Mouse (Mus musculus): ENCODE measurements at regions not wholly inside any gene's neighbourhood (a gene's known extent, or its start where the extent isn't known, plus 50 kb on each side); places are given as distances from the start of the nearest gene placed in this dataset.
A peak's percentile ranks its signal among the peaks of the same experiment; 100 is the strongest.

- 69% methylated on average over 1 of the region's 1 CpGs for WGBS
- ATAC-seq (ENCODE audit: low FRiP score), result no peak
- Histone ChIP-seq H3K9ac (replicated peaks; ENCODE audit: low read length, poor library complexity, severe bottlenecking) (no peak overlapping the region), H3K27me3 (ENCODE audit: insufficient read depth, low read length) (no peaks in the 10 kb centered on the region), H3K27ac (ENCODE audit: low read depth, low read length) (no peak overlapping the region), H3K36me3 (ENCODE audit: insufficient read depth, low read length) (no peaks in the 10 kb centered on the region), H3K9me3 (ENCODE audit: low read length) (no peaks in the 10 kb centered on the region), H3K4me2 (ENCODE audit: low read depth, low read length, poor library complexity, severe bottlenecking) (no peak overlapping the region), H3K4me1 (ENCODE audit: insufficient read depth, low read length) (no peaks in the 10 kb centered on the region), H3K4me3 (ENCODE audit: low read depth, low read length) (no peak overlapping the region)
- TF ChIP-seq CTCF (IDR thresholded peaks at IDR 0.05), result no peak
- no peak for DNase-seq (ENCODE audit: low spot score)
Observed at GRCm38 (mm10) chr7:58919863-58920262, 263.9 kb downstream of the Atp10a start.

GRCm38 (mm10) chr7:58920283-58920682 is 264.3 kb downstream of the Atp10a start:
- H3K36me3 ChIP-seq (ENCODE audit: insufficient read depth, low read length), result no peaks in the 10 kb centered on the region
- no peaks in the 10 kb centered on the region for H3K4me1 ChIP-seq (ENCODE audit: insufficient read depth, low read length)
- 67% methylated on average over 1 of the region's 1 CpGs for WGBS
- ATAC-seq (ENCODE audit: low FRiP score) (no peak), DNase-seq (ENCODE audit: low spot score) (no peak)
- no peaks in the 10 kb centered on the region for H3K27me3 ChIP-seq (ENCODE audit: insufficient read depth, low read length)
- H3K4me3 ChIP-seq (ENCODE audit: low read depth, low read length), result no peak overlapping the region
- H3K9me3 ChIP-seq (ENCODE audit: low read length), result no peaks in the 10 kb centered on the region
- H3K27ac ChIP-seq (ENCODE audit: low read depth, low read length), result no peak overlapping the region
- no peak for TF ChIP-seq CTCF (IDR thresholded peaks at IDR 0.05)
- no peak overlapping the region for H3K9ac ChIP-seq (replicated peaks; ENCODE audit: low read length, poor library complexity, severe bottlenecking)
- no peak overlapping the region for H3K4me2 ChIP-seq (ENCODE audit: low read depth, low read length, poor library complexity, severe bottlenecking)

GRCm38 (mm10) chr7:58924975-58925374 is 269.0 kb downstream of the Atp10a start:
- no peaks in the 10 kb centered on the region for H3K4me1 ChIP-seq (ENCODE audit: insufficient read depth, low read length)
- H3K9me3 ChIP-seq (ENCODE audit: low read length), result no peaks in the 10 kb centered on the region
- H3K27me3 ChIP-seq (ENCODE audit: insufficient read depth, low read length), result no peaks in the 10 kb centered on the region
- TF ChIP-seq CTCF (IDR thresholded peaks at IDR 0.05), result no peak
- H3K36me3 ChIP-seq (ENCODE audit: insufficient read depth, low read length), result no peaks in the 10 kb centered on the region
- no peak overlapping the region for H3K27ac ChIP-seq (ENCODE audit: low read depth, low read length)
- ATAC-seq (ENCODE audit: low FRiP score) (no peak), DNase-seq (ENCODE audit: low spot score) (no peak)
- no peak overlapping the region for H3K4me3 ChIP-seq (ENCODE audit: low read depth, low read length)
- 91% methylated on average over 1 of the region's 1 CpGs for WGBS
- H3K9ac ChIP-seq (replicated peaks; ENCODE audit: low read length, poor library complexity, severe bottlenecking), result no peak overlapping the region
- H3K4me2 ChIP-seq (ENCODE audit: low read depth, low read length, poor library complexity, severe bottlenecking), result no peak overlapping the region

GRCm38 (mm10) chr7:58925406-58925805 is 269.4 kb downstream of the Atp10a start:
- Histone ChIP-seq H3K27me3 (ENCODE audit: insufficient read depth, low read length) (no peaks in the 10 kb centered on the region), H3K4me1 (ENCODE audit: insufficient read depth, low read length) (no peaks in the 10 kb centered on the region), H3K9me3 (ENCODE audit: low read length) (no peaks in the 10 kb centered on the region), H3K4me3 (ENCODE audit: low read depth, low read length) (no peak overlapping the region), H3K4me2 (ENCODE audit: low read depth, low read length, poor library complexity, severe bottlenecking) (no peak overlapping the region), H3K27ac (ENCODE audit: low read depth, low read length) (no peak overlapping the region), H3K36me3 (ENCODE audit: insufficient read depth, low read length) (no peaks in the 10 kb centered on the region), H3K9ac (replicated peaks; ENCODE audit: low read length, poor library complexity, severe bottlenecking) (no peak overlapping the region)
- DNase-seq (ENCODE audit: low spot score), result no peak
- no peak for TF ChIP-seq CTCF (IDR thresholded peaks at IDR 0.05)
- no peak for ATAC-seq (ENCODE audit: low FRiP score)
- 83% methylated on average over 2 of the region's 2 CpGs for WGBS

- ATAC-seq (ENCODE audit: low FRiP score) (no peak), DNase-seq (ENCODE audit: low spot score) (no peak)
- H3K36me3 ChIP-seq (ENCODE audit: insufficient read depth, low read length), result no peaks in the 10 kb centered on the region
- H3K4me3 ChIP-seq (ENCODE audit: low read depth, low read length), result no peak overlapping the region
- no peaks in the 10 kb centered on the region for H3K4me1 ChIP-seq (ENCODE audit: insufficient read depth, low read length)
- no peak overlapping the region for H3K27ac ChIP-seq (ENCODE audit: low read depth, low read length)
- no peaks in the 10 kb centered on the region for H3K9me3 ChIP-seq (ENCODE audit: low read length)
- WGBS, result 84% methylated on average over 2 of the region's 2 CpGs
- no peak for TF ChIP-seq CTCF (IDR thresholded peaks at IDR 0.05)
- H3K4me2 ChIP-seq (ENCODE audit: low read depth, low read length, poor library complexity, severe bottlenecking), result no peak overlapping the region
- H3K27me3 ChIP-seq (ENCODE audit: insufficient read depth, low read length), result no peaks in the 10 kb centered on the region
- H3K9ac ChIP-seq (replicated peaks; ENCODE audit: low read length, poor library complexity, severe bottlenecking), result no peak overlapping the region
Observed at GRCm38 (mm10) chr7:58957448-58957847, 271.1 kb upstream of the Ube3a start.

- Histone ChIP-seq H3K9me3 (ENCODE audit: low read length) (no peaks in the 10 kb centered on the region), H3K27ac (ENCODE audit: low read depth, low read length) (no peak overlapping the region), H3K36me3 (ENCODE audit: insufficient read depth, low read length) (no peaks in the 10 kb centered on the region), H3K4me3 (ENCODE audit: low read depth, low read length) (no peak overlapping the region), H3K4me2 (ENCODE audit: low read depth, low read length, poor library complexity, severe bottlenecking) (no peak overlapping the region), H3K4me1 (ENCODE audit: insufficient read depth, low read length) (no peaks in the 10 kb centered on the region), H3K9ac (replicated peaks; ENCODE audit: low read length, poor library complexity, severe bottlenecking) (no peak overlapping the region), H3K27me3 (ENCODE audit: insufficient read depth, low read length) (no peaks in the 10 kb centered on the region)
- WGBS, result 62% methylated on average over 2 of the region's 2 CpGs
- DNase-seq (ENCODE audit: low spot score) (peak; percentile 19), ATAC-seq (ENCODE audit: low FRiP score) (no peak)
- TF ChIP-seq CTCF (IDR thresholded peaks at IDR 0.05), result no peak
Observed at GRCm38 (mm10) chr7:59007196-59007595, 221.4 kb upstream of the Ube3a start.
